In genomic region chr9:44325032-44325767, GRCm38 (mm10) we compare ENCODE assay signal across 1 mouse cellular context.
TF ChIP-seq lines count a peak whose summit lies in the region.

No protein-coding gene starts in this region.

TF ChIP-seq in MEL, 35 proteins besides CTCF, POLR2A, EP300 and RAD21:
- TF ChIP-seq MYC (IDR thresholded peaks at IDR 0.05; ENCODE audit: low read depth, low read length) (0 out of 2 replicates have a peak, but pooled peaks have one; percentile 16), ZNF384 (IDR thresholded peaks at IDR 0.05; ENCODE audit: low read depth, low read length) (peak; percentile 85), SIN3A (IDR thresholded peaks at IDR 0.05; ENCODE audit: low read length) (0 out of 2 replicates have a peak, but pooled peaks have one; percentile 15)
TF ChIP-seq in MEL: peak in this region for 3; not testable (repeated sequence) for 32.
